Mouse (Mus musculus) bone marrow, adult 2 months (tissue): ENCODE measurements at regions not wholly inside any gene's neighbourhood (a gene's known extent, or its start where the extent isn't known, plus 50 kb on each side); places are given as distances from the start of the nearest gene placed in this dataset.

Experiments
- CTCF ChIP-seq: fragments of 200-500 bp; IDR thresholded peaks from 2 replicates; pipeline ENCODE4 v1.5.1; 2011; ENCODE audit warnings: low read length, control low read depth; ENCODE audit not compliant: control insufficient read depth, insufficient read depth
- POLR2A ChIP-seq: fragments of 200-500 bp; IDR thresholded peaks from 2 replicates; pipeline ENCODE4 v1.6.1; 2011; ENCODE audit warnings: low read depth, mild to moderate bottlenecking, control low read depth, low read length, borderline replicate concordance; ENCODE audit not compliant: control insufficient read depth

- TF ChIP-seq POLR2A (no peak), CTCF (no peak)
Measured at GRCm38 (mm10) chr14:105647166-105647565, 249.5 kb downstream of the Spry2 start.
